Mouse (Mus musculus) forebrain, embryonic 10.5 days (tissue): ENCODE measurements around the gene Pink1. TPM values are rescaled to one million over a fixed set of nuclear protein-coding genes. Genes with fewer than 3 reads are reported as not detected.

Experiments used
- microRNA-seq: library from miRNA; unstranded; fragments of <30 nt; microRNA quantifications from one replicate; pipeline ENCODE4, GENCODE M21; 2017
- polyA plus RNA-seq: library from polyadenylated mRNA; unstranded; fragments of >200 nt; fragmentation: Nextera tagmentation; extraction: Ambion mirVana; gene quantifications from 2 replicates; pipeline ENCODE4 v1.2.1, GENCODE M21; 2016

Pink1 gene
- polyA plus RNA-seq, 1 experiment from 2014 or later: 24.6 TPM

Small RNA genes within 50 kb of the gene (microRNA-seq; reads per million reads assigned to microRNA genes)
- gene Gm27646 (not detected), gene Mir7019 (not detected)

Other genes starting within 250 kb of the Pink1 start
- 147 and 152 TPM in 2 replicates for gene Hp1bp3, start 110.0 kb downstream of the Pink1 start, polyA plus RNA-seq
- gene Sh2d5, start 75.9 kb downstream of the Pink1 start, polyA plus RNA-seq: 0.23 and 0.47 TPM in 2 replicates
- gene Kif17, start 75.9 kb downstream of the Pink1 start, polyA plus RNA-seq: 0.25 and 0.39 TPM in 2 replicates
- gene Ddost, start 21.6 kb downstream of the Pink1 start, polyA plus RNA-seq: 279 and 281 TPM in 2 replicates
- gene Cda, start 41.7 kb upstream of the Pink1 start, polyA plus RNA-seq: 2.1 and 2.5 TPM in 2 replicates
- gene Fam43b, start 70.2 kb upstream of the Pink1 start, polyA plus RNA-seq: not detected in 2 replicates
- 21.2 and 22.7 TPM in 2 replicates for gene Mul1, start 108.4 kb upstream of the Pink1 start, polyA plus RNA-seq
- 0.96 and 0.98 TPM in 2 replicates for gene Camk2n1, start 128.0 kb upstream of the Pink1 start, polyA plus RNA-seq